Mouse (Mus musculus): ENCODE measurements at regions not wholly inside any gene's neighbourhood (a gene's known extent, or its start where the extent isn't known, plus 50 kb on each side); places are given as distances from the start of the nearest gene placed in this dataset.

GRCm38 (mm10) chr6:148555651-148556483 lies 111.7 kb upstream of the Tmtc1 start:
- no peak overlapping the region for H3K4me3 ChIP-seq

GRCm38 (mm10) chr6:148554463-148554862 lies 110.3 kb upstream of the Tmtc1 start:
- no peak for TF ChIP-seq CTCF (IDR thresholded peaks at IDR 0.05)
- Histone ChIP-seq H3K27ac (no peak overlapping the region), H3K4me3 (no peak overlapping the region)
- intact Hi-C loops (cut with DNase I), result loop anchor here (10.0 kb wide), 1 partner anchor 210 kb away; no protein-coding TSS in a partner anchor
- no peak for DNase-seq

More at GRCm38 (mm10) chr6:148555651-148556483, 111.7 kb upstream of the Tmtc1 start:
- intact Hi-C loops (cut with DNase I), result loop anchor here (10.0 kb wide), 1 partner anchor 209 kb away; no protein-coding TSS in a partner anchor
- no peak for TF ChIP-seq CTCF (IDR thresholded peaks at IDR 0.05)
- H3K27ac ChIP-seq, result peak overlapping the region; percentile 65
- peak; percentile 17 for DNase-seq

GRCm38 (mm10) chr6:148553616-148554015 lies 109.4 kb upstream of the Tmtc1 start:
- H3K27ac ChIP-seq, result no peak overlapping the region

GRCm38 (mm10) chr6:148551097-148551496 lies 106.9 kb upstream of the Tmtc1 start:
- H3K4me3 ChIP-seq, result no peak overlapping the region
- no peak for DNase-seq
- H3K27ac ChIP-seq, result no peak overlapping the region
- no peak for TF ChIP-seq CTCF (IDR thresholded peaks at IDR 0.05)
- intact Hi-C loops (cut with DNase I), result loop anchor here (10.0 kb wide), 1 partner anchor 214 kb away; no protein-coding TSS in a partner anchor

More at GRCm38 (mm10) chr6:148553616-148554015, 109.4 kb upstream of the Tmtc1 start:
- DNase-seq, result no peak
- intact Hi-C loops (cut with DNase I), result loop anchor here (10.0 kb wide), 1 partner anchor 211 kb away; no protein-coding TSS in a partner anchor
- H3K4me3 ChIP-seq, result no peak overlapping the region
- TF ChIP-seq CTCF (IDR thresholded peaks at IDR 0.05), result no peak

GRCm38 (mm10) chr6:148548138-148548778 lies 104.1 kb upstream of the Tmtc1 start:
- H3K27ac ChIP-seq, result no peak overlapping the region

GRCm38 (mm10) chr6:148543047-148543446 lies 98.9 kb upstream of the Tmtc1 start:
- no peak overlapping the region for H3K4me3 ChIP-seq
- intact Hi-C loops (cut with DNase I), result no loop called here
- no peak for TF ChIP-seq CTCF (IDR thresholded peaks at IDR 0.05)
- no peak for DNase-seq
- H3K27ac ChIP-seq, result no peak overlapping the region

More at GRCm38 (mm10) chr6:148548138-148548778, 104.1 kb upstream of the Tmtc1 start:
- intact Hi-C loops (cut with DNase I), result no loop called here
- no peak for TF ChIP-seq CTCF (IDR thresholded peaks at IDR 0.05)
- DNase-seq, result no peak
- H3K4me3 ChIP-seq, result no peak overlapping the region

- intact Hi-C loops (cut with DNase I), result no loop called here
- no peak for DNase-seq
- TF ChIP-seq CTCF (IDR thresholded peaks at IDR 0.05), result no peak
- H3K4me3 ChIP-seq, result no peak overlapping the region
- no peak overlapping the region for H3K27ac ChIP-seq
Observed at GRCm38 (mm10) chr6:148541981-148542380, 97.8 kb upstream of the Tmtc1 start.

GRCm38 (mm10) chr6:148539207-148539960 lies 95.2 kb upstream of the Tmtc1 start:
- no peak overlapping the region for H3K4me3 ChIP-seq
- intact Hi-C loops (cut with DNase I), result no loop called here
- H3K27ac ChIP-seq, result no peak overlapping the region
- no peak for TF ChIP-seq CTCF (IDR thresholded peaks at IDR 0.05)
- DNase-seq, result no peak

- no peak overlapping the region for H3K4me3 ChIP-seq
- intact Hi-C loops (cut with DNase I), result no loop called here
- H3K27ac ChIP-seq, result no peak overlapping the region
- DNase-seq, result no peak
- no peak for TF ChIP-seq CTCF (IDR thresholded peaks at IDR 0.05)
Observed at GRCm38 (mm10) chr6:148534364-148534763, 90.2 kb upstream of the Tmtc1 start.

GRCm38 (mm10) chr6:148531068-148531467 lies 86.9 kb upstream of the Tmtc1 start:
- intact Hi-C loops (cut with DNase I), result no loop called here

GRCm38 (mm10) chr6:148528611-148529010 lies 84.4 kb upstream of the Tmtc1 start:
- no peak overlapping the region for H3K4me3 ChIP-seq
- TF ChIP-seq CTCF (IDR thresholded peaks at IDR 0.05), result no peak
- DNase-seq, result no peak
- H3K27ac ChIP-seq, result no peak overlapping the region
- intact Hi-C loops (cut with DNase I), result no loop called here

More at GRCm38 (mm10) chr6:148531068-148531467, 86.9 kb upstream of the Tmtc1 start:
- H3K27ac ChIP-seq, result no peak overlapping the region
- DNase-seq, result no peak
- TF ChIP-seq CTCF (IDR thresholded peaks at IDR 0.05), result no peak
- H3K4me3 ChIP-seq, result no peak overlapping the region

- Histone ChIP-seq H3K27ac (no peak overlapping the region), H3K4me3 (no peak overlapping the region)
- intact Hi-C loops (cut with DNase I), result no loop called here
- no peak for TF ChIP-seq CTCF (IDR thresholded peaks at IDR 0.05)
- DNase-seq, result no peak
Observed at GRCm38 (mm10) chr6:148522893-148523292, 78.7 kb upstream of the Tmtc1 start.
